In genomic region chr16:10683193-10684000, GRCm38 (mm10) we compare ENCODE assay signal across 21 mouse cellular contexts.
DNase-seq lines count a peak whose midpoint lies in the region; ATAC-seq and TF ChIP-seq lines count a peak whose summit lies in the region.
"Had no signal": no experiment of that assay in that cellular context is flagged by ENCODE, and none has a peak within 500 bp of the region (broad histone marks: within the 10 kb centered on the region; RNA-seq: fewer than 3 reads in every experiment).

No protein-coding gene starts in this region.

- ATAC-seq in forebrain, embryonic 14.5 days, result no peak
- no peak for ATAC-seq in forebrain, embryonic 13.5 days

- H3K9ac ChIP-seq in forebrain, embryonic 14.5 days (ENCODE audit: low read length), result no peak overlapping the region
- no peak overlapping the region for H3K9ac ChIP-seq in forebrain, embryonic 13.5 days
- H3K9ac ChIP-seq: embryonic facial prominence, embryonic 13.5 days; limb, embryonic 13.5 days; liver, embryonic 13.5 days; lung, embryonic 14.5 days; neural tube, embryonic 12.5 days had no signal

- H3K27me3 ChIP-seq in forebrain, embryonic 14.5 days (replicated peaks; ENCODE audit: control insufficient read depth, insufficient read depth, low read length), result no peaks in the 10 kb centered on the region
- no peaks in the 10 kb centered on the region for H3K27me3 ChIP-seq in forebrain, embryonic 13.5 days
- H3K27me3 ChIP-seq in spleen, adult 2 months (ENCODE audit: control insufficient read depth, insufficient read depth, low read length), result no peaks in the 10 kb centered on the region
- H3K27me3 ChIP-seq: embryonic facial prominence, embryonic 13.5 days; limb, embryonic 13.5 days; liver, embryonic 13.5 days; neural tube, embryonic 12.5 days had no signal

- H3K27ac ChIP-seq in forebrain, embryonic 14.5 days (ENCODE audit: low read depth, low read length), result no peak overlapping the region
- no peak overlapping the region for H3K27ac ChIP-seq in forebrain, embryonic 13.5 days
- H3K27ac ChIP-seq in spleen, adult 2 months (ENCODE audit: insufficient read depth, low read length), result peak overlapping the region; percentile 31; the same call in 1 of the 2 replicates
- H3K27ac ChIP-seq: embryonic facial prominence, embryonic 13.5 days; gastrocnemius, adult 2 months; limb, embryonic 13.5 days; liver, embryonic 13.5 days; neural tube, embryonic 12.5 days had no signal

- no peak for TF ChIP-seq POLR2A in spleen, adult 2 months (IDR thresholded peaks at IDR 0.05; ENCODE audit: low read depth, low read length)

- no peaks in the 10 kb centered on the region for H3K4me1 ChIP-seq in forebrain, embryonic 14.5 days (ENCODE audit: control insufficient read depth, insufficient read depth, low read length)
- no peaks in the 10 kb centered on the region for H3K4me1 ChIP-seq in forebrain, embryonic 13.5 days
- peaks cover 6% of the 10 kb centered on the region; the same call in 1 of the 2 replicates for H3K4me1 ChIP-seq in spleen, adult 2 months (ENCODE audit: control insufficient read depth, insufficient read depth, insufficient read length)
- H3K4me1 ChIP-seq: embryonic facial prominence, embryonic 13.5 days; limb, embryonic 13.5 days; liver, embryonic 13.5 days; neural tube, embryonic 12.5 days had no signal

- H3K36me3 ChIP-seq in forebrain, embryonic 14.5 days (ENCODE audit: control insufficient read depth, insufficient read depth, low read length), result no peaks in the 10 kb centered on the region
- no peaks in the 10 kb centered on the region for H3K36me3 ChIP-seq in forebrain, embryonic 13.5 days (ENCODE audit: poor library complexity, severe bottlenecking)
- H3K36me3 ChIP-seq in spleen, adult 2 months (ENCODE audit: control insufficient read depth, insufficient read depth, low read length), result no peaks in the 10 kb centered on the region
- H3K36me3 ChIP-seq: embryonic facial prominence, embryonic 13.5 days; limb, embryonic 13.5 days; liver, embryonic 13.5 days; neural tube, embryonic 12.5 days had no signal

- peak; percentile 32 for DNase-seq in forebrain, embryonic 14.5 days (ENCODE audit: low spot score)
- no peak for DNase-seq in spleen, adult 2 months (ENCODE audit: low read depth in 1 of 2, low spot score in 2 of 2)
- no peak for DNase-seq in spleen, postnatal 14 days (ENCODE audit: low spot score in 2 of 2)
- peak; percentile 46 to 74 for DNase-seq in thymus, adult 18-20 months
- DNase-seq in thymus, postnatal 4 days, result peak; percentile 65
- DNase-seq in right cerebral cortex, postnatal 4 days, result no peak
- no peak for DNase-seq in layer of hippocampus, adult 11-12 months (ENCODE audit: low spot score)
- DNase-seq: adrenal gland, adult 2 months; cerebellum, adult 9-11 months; gastrocnemius, adult 2 months; kidney, adult 9 months; kidney, postnatal 4 days; layer of hippocampus, postnatal 36 days; liver, embryonic 13.5 days; lung, embryonic 14.5 days; lung, postnatal 36 days; right cerebral cortex, adult 18-20 months had no signal

- WGBS in forebrain, embryonic 14.5 days, result 79% methylated on average over 8 of the region's 8 CpGs
- 83% methylated on average over 8 of the region's 8 CpGs for WGBS in forebrain, embryonic 13.5 days
- WGBS in spleen, adult 2 months, result 66% methylated on average over 8 of the region's 8 CpGs

- H3K9me3 ChIP-seq in forebrain, embryonic 14.5 days (replicated peaks; ENCODE audit: control insufficient read depth, low read length), result no peaks in the 10 kb centered on the region
- H3K9me3 ChIP-seq in forebrain, embryonic 13.5 days (replicated peaks), result no peaks in the 10 kb centered on the region
- H3K9me3 ChIP-seq: embryonic facial prominence, embryonic 13.5 days; limb, embryonic 13.5 days; liver, embryonic 13.5 days; neural tube, embryonic 12.5 days had no signal

- H3K4me3 ChIP-seq in forebrain, embryonic 14.5 days (ENCODE audit: low read depth, low read length), result no peak overlapping the region
- no peak overlapping the region for H3K4me3 ChIP-seq in forebrain, embryonic 13.5 days
- no peak overlapping the region for H3K4me3 ChIP-seq in spleen, adult 2 months (ENCODE audit: extremely low read depth, insufficient read depth, insufficient read length)
- H3K4me3 ChIP-seq: embryonic facial prominence, embryonic 13.5 days; gastrocnemius, adult 2 months; limb, embryonic 13.5 days; liver, embryonic 13.5 days; neural tube, embryonic 12.5 days had no signal

- H3K4me2 ChIP-seq in forebrain, embryonic 14.5 days (ENCODE audit: low read length), result no peak overlapping the region
- H3K4me2 ChIP-seq in forebrain, embryonic 13.5 days, result no peak overlapping the region
- H3K4me2 ChIP-seq: embryonic facial prominence, embryonic 13.5 days; limb, embryonic 13.5 days; liver, embryonic 13.5 days; lung, embryonic 14.5 days; neural tube, embryonic 12.5 days had no signal

- no peak for TF ChIP-seq CTCF in spleen, adult 2 months (IDR thresholded peaks at IDR 0.05; ENCODE audit: extremely low read depth, insufficient read depth, insufficient read length, insufficient replicate concordance)

Comparison
In these comparisons a context has a peak if more than half of its experiments do, and no peak if none do; other contexts are left out.
1. DNase-seq: peak in forebrain, embryonic 14.5 days (single experiment), thymus, adult 18-20 months (2 of 2) and thymus, postnatal 4 days (single experiment); none in spleen, adult 2 months (0 of 2), spleen, postnatal 14 days (0 of 2), right cerebral cortex, postnatal 4 days (single experiment) and layer of hippocampus, adult 11-12 months (single experiment).